Mouse (Mus musculus) inflammation-experienced regulatory T-cells (primary cell): ENCODE measurements around the gene Il23a. TPM values are rescaled to one million over a fixed set of nuclear protein-coding genes. Genes with fewer than 3 reads are reported as not detected.

Experiments
- polyA plus RNA-seq, 2 experiments: library from polyadenylated mRNA; unstranded; fragments of 100-300 nt; shearing (Covaris generic); gene quantifications; one replicate each; pipeline ENCODE4 v1.2.1; 2017

The Il23a gene
- under 1 TPM in 1 of 2 experiments, not detected in 1; 0.54 TPM for polyA plus RNA-seq

GRCm38 (mm10) chr10:128298702-128299171 lies at the start of gene Il23a:
Il23a (minus strand) TSS chr10:128298752.

DNA sequence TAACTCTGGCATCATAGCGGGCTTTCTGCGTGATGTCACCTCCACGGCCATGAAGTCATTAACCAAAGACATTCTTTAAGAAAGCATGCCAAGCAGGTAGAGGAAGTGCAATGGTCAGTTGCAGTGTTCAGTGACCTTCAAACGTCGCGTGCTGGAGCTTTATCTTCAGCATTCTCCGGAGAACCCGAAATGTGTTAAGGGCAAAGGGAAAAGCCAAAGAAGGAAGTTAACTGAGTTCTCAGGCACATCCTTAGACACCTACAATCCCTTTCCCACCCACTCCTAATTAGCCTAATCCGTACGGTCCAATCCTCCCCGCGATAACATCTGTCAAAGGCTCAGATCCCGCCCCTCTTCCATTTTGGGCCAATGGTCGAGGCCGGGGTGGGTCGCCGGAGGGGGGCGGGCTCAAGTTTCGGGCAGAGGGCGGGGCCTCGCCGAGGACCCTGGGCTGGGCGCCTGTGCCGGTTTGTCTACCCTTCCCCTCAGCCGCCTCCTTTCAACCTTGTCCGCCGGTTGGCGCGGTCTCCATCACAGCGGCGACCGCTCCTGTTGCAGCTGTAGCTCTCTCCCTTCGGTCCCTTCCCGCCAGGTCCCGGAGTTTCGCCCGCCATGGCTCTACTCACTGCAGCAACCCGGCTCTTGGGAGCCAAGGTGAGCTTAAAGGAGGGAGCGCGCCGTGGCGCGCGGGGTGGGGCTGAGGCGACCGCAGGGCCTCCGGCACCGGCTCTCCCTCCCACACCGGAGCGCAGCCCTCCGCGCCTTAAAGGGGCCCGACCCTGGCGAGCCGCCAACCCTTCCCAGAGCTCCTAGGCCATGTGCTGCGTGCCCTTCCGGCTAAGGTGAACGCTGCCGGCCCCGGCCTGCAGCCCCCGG lies 39.0 kb upstream of the Il23a start, which contains the start of gene Cs:
TSS of gene Cs (plus strand) at position 429 of the 876 bp plus-strand sequence.

DNA sequence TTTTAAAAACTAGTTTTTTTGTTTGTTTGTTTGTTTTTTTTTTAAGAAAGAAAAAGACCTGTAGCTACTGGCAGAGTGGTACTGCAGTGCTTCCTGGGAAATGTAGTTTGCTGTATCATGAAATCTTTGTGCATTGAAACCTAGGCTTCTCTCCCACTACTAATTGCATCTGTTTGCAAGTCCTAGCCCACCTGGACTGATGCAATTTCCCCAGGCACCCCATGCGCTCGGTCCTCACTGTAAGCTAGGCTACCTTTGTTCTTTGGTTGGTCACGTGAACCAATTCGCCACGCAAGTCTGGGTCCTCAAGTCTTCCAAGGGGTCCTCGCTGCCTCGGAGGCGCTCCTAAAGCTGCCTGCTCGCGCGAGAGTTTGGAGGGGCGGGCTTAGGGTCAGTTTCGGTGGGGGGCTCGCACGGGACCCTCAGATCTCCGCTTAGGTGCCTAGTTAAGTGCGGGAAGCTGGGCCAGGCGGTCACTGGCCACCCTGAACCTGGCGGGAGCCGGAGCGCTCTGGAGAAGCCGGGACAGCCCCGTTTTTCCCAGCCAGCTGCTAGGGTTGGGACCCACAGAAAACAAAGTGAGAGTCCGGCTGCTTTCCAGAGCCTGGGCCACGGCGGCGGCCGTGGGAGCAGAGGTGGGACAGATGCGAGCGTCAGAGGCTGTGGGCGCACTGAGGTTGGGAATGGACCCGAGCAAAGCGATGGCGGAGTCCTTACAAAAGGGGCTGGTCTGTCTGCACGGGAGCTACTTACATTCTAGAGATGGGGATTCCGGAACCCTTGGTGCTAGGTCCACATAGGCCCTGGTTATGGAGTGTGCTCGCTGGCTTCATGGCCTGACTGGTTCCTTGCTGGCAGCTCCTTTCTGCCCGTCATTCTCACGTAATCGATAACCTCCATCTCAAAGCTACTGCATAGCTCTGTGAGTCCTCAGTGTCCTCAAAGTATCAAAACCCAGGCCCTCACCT lies 23.9 kb upstream of the Il23a start, which contains the start of gene Cnpy2:
TSS of gene Cnpy2 (plus strand) at position 319 of the 968 bp plus-strand sequence.

GRCm38 (mm10) chr10:128303126-128304021 lies 4.8 kb upstream of the Il23a start, which contains the start of gene Pan2:
Pan2 (plus strand) TSS chr10:128303335.

DNA sequence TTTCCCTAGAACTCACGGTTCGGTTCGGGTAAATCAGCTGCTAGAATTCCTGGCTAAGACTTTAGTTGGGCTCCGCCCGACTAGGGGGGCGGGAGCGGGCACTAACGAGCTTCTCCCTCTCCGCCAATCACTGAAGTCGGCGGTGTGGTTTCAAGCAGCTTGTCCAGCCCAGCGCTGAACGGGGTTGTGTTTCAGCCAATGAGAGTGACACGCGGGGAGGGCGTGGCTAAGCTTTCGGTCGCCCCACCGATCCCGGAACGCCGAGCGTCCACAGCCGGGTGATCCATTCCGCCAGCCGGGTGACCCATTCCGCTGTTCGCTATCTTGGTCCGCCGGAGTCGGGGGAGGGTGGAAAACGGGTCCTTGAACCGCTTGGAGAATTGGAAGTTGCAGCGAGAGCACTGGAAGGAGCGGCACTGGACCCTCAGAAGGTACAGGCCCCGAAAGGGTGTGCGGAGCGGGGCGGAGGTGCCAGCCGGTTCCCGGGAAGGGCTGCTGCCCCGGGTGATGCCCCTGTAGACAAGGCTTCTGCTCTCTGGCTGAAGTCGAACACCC lies 28.2 kb downstream of the Il23a start, which contains the start of gene Stat2:
TSS of gene Stat2 (plus strand) at position 273 of the 555 bp plus-strand sequence.

GRCm38 (mm10) chr10:128268371-128268770 lies 30.2 kb downstream of the Il23a start, which contains the start of gene Apof:
Apof (plus strand) TSS chr10:128268671.

GRCm38 (mm10) chr10:128253677-128254255 lies 44.8 kb downstream of the Il23a start, which contains the start of gene Apon:
Apon (plus strand) TSS chr10:128254096.

Other genes starting within 250 kb of the Il23a start
- gene Ptges3, start 239.8 kb downstream of the Il23a start, polyA plus RNA-seq = 100 to 1,000 TPM; 128 to 151 TPM
- 1,000 to 10,000 TPM; 1,050 to 1,147 TPM for gene Atp5b, start 215.5 kb downstream of the Il23a start, polyA plus RNA-seq
- 10 to 100 TPM; 54.8 to 63.6 TPM for gene Baz2a, start 207.2 kb downstream of the Il23a start, polyA plus RNA-seq
- 10 to 100 TPM; 28.7 to 30.5 TPM for gene Rbms2, start 118.5 kb downstream of the Il23a start, polyA plus RNA-seq
- under 1 TPM; 0.52 to 0.61 TPM for gene Gls2, start 104.3 kb downstream of the Il23a start, polyA plus RNA-seq
- 10 to 100 TPM; 14.3 to 22.4 TPM for gene Spryd4, start 86.9 kb downstream of the Il23a start, polyA plus RNA-seq
- under 1 TPM in 1 of 2 experiments, not detected in 1; 0.18 TPM for gene Mip, start 72.9 kb downstream of the Il23a start, polyA plus RNA-seq
- gene Timeless, start 66.7 kb downstream of the Il23a start, polyA plus RNA-seq = 10 to 100 TPM; 19.0 to 23.0 TPM
- gene Apon, start 44.7 kb downstream of the Il23a start, polyA plus RNA-seq = not detected
- gene Apof, start 30.1 kb downstream of the Il23a start, polyA plus RNA-seq = not detected
- 10 to 100 TPM; 66.3 to 70.6 TPM for gene Stat2, start 28.2 kb downstream of the Il23a start, polyA plus RNA-seq
- 10 to 100 TPM; 39.5 to 50.2 TPM for gene Pan2, start 4.6 kb upstream of the Il23a start, polyA plus RNA-seq
- gene Cnpy2, start 23.7 kb upstream of the Il23a start, polyA plus RNA-seq = 100 to 1,000 TPM in 1 of 2 experiments, 10 to 100 TPM in 1; 89.0 to 132 TPM
- 100 to 1,000 TPM; 153 to 176 TPM for gene Cs, start 39.0 kb upstream of the Il23a start, polyA plus RNA-seq
- 10 to 100 TPM; 26.8 to 30.6 TPM for gene Coq10a, start 70.2 kb upstream of the Il23a start, polyA plus RNA-seq
- gene Ankrd52, start 78.4 kb upstream of the Il23a start, polyA plus RNA-seq = 1 to 10 TPM; 6.3 to 6.5 TPM
- gene Slc39a5, start 102.5 kb upstream of the Il23a start, polyA plus RNA-seq = not detected
- gene Nabp2, start 112.7 kb upstream of the Il23a start, polyA plus RNA-seq = 100 to 1,000 TPM; 116 to 123 TPM
- 10 to 100 TPM; 37.5 to 41.8 TPM for gene Rnf41, start 112.9 kb upstream of the Il23a start, polyA plus RNA-seq
- 100 to 1,000 TPM; 111 to 120 TPM for gene Smarcc2, start 160.5 kb upstream of the Il23a start, polyA plus RNA-seq
- gene Myl6, start 195.4 kb upstream of the Il23a start, polyA plus RNA-seq = 1,000 to 10,000 TPM; 1,313 to 1,615 TPM
- 1 to 10 TPM; 2.7 to 4.7 TPM for gene Myl6b, start 199.9 kb upstream of the Il23a start, polyA plus RNA-seq
- 100 to 1,000 TPM; 216 to 394 TPM for gene Esyt1, start 227.1 kb upstream of the Il23a start, polyA plus RNA-seq
- 10 to 100 TPM; 22.0 to 27.4 TPM for gene Zc3h10, start 249.0 kb upstream of the Il23a start, polyA plus RNA-seq